Mouse (Mus musculus) fibroblast of lung, adult 2 months (primary cell): ENCODE results near the gene Neu1.
"Not testable (repeated sequence)": the region's sequence is repeated elsewhere in the genome, so short reads cannot be mapped to it uniquely, and the experiment has no call there.

Source experiments
- DNase-seq: peaks from one replicate; pipeline ENCODE4 v3.0.0-alpha.2; 2011; ENCODE audit warnings: low read depth

Gene Neu1

DNA sequence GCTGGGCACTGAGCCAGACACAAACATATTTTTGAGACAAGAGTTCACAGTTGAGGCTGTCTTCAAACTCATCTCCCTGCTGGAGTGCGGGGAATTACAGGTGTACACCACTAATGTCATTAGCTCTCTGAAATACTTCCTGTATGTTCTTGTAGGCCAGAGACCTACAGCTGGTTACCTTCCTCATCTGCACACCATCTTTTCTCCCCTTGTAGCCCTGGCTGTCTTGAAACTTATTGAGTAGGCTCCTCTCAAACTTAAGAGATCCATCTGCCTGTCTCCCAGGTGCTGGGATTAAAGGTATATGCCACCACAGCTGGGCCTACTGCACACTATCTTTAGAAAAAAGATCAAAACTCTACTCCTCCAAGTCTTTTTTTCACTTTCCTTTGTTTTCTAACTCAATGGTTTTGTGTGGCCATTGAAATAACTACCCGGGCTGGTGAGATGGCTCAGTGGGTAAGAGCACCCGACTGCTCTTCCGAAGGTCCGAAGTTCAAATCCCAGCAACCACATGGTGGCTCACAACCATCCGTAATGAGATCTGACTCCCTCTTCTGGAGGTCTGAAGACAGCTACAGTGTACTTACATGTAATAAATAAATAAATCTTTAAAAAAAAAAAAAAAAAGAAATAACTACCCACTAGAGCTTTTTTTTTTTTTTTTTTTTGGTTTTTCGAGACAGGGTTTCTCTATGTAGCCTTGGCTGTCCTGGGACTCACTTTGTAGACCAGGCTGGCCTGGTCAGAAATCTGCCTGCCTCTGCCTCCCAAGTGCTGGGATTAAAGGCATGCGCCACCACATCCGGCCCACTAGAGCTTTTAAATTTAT, 17.9 kb downstream of the Neu1 start:
- DNase-seq, result not testable (repeated sequence)

- no peak for DNase-seq
Measured at GRCm38 (mm10) chr17:34949553-34949969, 18.5 kb downstream of the Neu1 start.

GRCm38 (mm10) chr17:34950514-34951455, 19.7 kb downstream of the Neu1 start:
- no peak for DNase-seq

- DNase-seq, result no peak
Measured at GRCm38 (mm10) chr17:34951636-34952377, 20.8 kb downstream of the Neu1 start.

GRCm38 (mm10) chr17:34952378-34953040, 21.5 kb downstream of the Neu1 start:
- peak; percentile 78 for DNase-seq

DNA sequence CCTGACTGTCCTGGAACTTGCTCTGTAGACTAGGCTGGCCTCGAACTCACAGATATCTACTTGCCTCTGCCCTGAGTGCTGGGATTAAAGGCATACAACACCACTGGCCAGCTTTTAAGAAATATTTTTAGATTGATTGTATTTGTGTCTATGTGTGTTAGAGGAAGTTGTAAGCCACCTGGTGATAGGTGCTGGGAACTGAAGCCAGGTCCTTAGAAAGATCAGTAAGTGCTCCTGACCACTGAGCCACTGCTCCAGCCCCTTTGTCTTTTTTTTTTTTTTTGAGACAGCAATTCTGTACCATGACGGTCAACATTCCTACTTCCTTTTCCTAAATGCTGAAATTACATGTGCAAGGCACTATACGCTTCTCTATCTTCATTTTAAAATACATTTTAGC, 22.2 kb downstream of the Neu1 start:
- DNase-seq, result no peak

DNA sequence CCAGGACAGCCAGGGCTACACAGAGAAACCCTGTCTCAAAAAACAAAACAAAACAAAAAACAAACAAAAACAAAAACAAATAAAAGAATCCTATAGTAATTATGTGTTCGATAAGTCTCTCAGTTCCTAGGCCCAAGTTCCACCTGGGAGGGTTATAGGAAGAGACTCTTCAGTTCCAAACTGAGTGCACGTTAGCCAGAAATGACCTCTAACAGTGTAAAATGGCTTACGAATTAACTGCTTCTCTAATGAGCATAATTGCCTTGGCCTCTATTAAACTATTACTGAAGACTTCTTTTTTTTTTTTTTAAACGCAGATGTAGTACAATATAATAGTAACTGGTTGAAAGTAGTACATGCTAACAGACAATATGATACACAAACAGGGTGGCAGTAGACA, 22.9 kb downstream of the Neu1 start:
- no peak for DNase-seq

DNA sequence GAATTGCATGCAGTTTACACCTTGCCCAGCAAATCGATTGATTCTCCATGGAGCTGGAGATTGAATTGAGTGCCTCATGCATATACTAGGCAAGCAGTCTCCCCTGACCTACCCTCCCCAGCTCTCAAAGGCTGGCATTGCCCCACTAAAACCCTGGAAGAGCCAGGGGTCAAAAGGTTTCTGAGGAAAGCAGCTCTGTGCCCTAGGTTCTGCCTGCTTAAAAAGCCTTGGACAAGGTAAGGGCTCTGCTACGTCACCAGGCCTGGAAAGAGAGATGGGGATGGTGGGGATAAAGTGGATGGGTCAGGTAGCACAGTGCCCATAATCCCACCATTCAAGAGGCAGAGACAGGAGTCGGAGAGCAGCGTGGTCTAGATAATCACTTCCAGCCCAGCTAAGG, 23.8 kb downstream of the Neu1 start:
- DNase-seq, result no peak

DNA sequence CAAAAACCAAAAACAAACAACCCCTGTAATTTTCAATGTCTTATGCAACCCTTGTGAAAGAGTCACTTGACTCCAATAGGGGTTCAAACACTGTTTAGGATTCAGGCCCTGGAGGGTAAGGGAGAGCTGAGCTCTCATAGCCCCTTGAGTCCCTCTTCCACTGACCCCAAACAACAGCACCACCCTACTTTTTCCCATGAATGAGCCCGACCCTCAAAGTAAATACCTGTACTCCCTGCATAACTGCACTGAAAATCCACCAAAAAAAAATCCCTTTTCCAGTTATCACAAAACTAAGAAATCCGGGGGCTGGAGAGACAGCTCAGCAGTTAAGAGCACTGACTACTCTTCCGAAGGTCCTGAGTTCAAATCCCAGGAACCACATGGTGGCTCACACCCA, 24.8 kb downstream of the Neu1 start:
- DNase-seq, result no peak

DNA sequence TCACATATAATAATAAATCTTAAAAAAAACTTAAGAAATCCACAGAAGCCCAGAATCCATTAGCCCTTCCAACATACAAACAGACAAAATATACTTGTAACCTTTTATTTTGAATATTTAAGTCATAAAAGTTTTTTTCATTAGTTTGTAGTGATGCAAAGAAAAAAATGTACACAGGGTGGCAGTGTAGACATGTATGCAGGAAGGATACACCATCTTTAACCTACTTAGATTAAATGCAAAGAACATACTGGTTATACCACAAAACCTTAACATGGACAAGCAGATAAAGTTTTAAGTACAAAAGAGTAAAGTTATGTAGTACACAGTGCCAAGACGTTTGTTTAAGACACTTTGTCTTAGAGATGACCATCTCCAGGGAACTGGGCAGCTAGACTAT, 25.3 kb downstream of the Neu1 start:
- no peak for DNase-seq

GRCm38 (mm10) chr17:34957291-34957690, 26.2 kb downstream of the Neu1 start:
- not testable (repeated sequence) for DNase-seq

DNA sequence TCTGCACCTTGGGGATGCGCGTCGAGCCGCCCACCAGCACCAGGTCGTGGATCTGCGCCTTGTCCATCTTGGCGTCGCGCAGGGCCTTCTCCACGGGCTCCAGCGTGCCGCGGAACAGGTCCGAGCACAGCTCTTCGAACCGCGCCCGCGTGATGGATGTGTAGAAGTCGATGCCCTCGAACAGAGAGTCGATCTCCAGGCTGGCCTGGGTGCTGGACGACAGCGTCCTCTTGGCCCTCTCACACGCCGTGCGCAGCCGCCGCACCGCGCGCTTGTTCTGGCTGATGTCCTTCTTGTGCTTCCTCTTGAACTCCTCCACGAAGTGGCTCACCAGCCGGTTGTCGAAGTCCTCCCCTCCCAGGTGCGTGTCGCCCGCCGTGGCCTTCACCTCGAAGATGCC, 26.9 kb downstream of the Neu1 start:
- DNase-seq, result not testable (repeated sequence)

GRCm38 (mm10) chr17:34958734-34959129, 27.7 kb downstream of the Neu1 start:
- not testable (repeated sequence) for DNase-seq

GRCm38 (mm10) chr17:34959130-34959778, 28.2 kb downstream of the Neu1 start, which contains the start of gene Hspa1b:
Gene Hspa1b (minus strand): TSS chr17:34959238.
- DNase-seq, result peak; percentile 79

DNA sequence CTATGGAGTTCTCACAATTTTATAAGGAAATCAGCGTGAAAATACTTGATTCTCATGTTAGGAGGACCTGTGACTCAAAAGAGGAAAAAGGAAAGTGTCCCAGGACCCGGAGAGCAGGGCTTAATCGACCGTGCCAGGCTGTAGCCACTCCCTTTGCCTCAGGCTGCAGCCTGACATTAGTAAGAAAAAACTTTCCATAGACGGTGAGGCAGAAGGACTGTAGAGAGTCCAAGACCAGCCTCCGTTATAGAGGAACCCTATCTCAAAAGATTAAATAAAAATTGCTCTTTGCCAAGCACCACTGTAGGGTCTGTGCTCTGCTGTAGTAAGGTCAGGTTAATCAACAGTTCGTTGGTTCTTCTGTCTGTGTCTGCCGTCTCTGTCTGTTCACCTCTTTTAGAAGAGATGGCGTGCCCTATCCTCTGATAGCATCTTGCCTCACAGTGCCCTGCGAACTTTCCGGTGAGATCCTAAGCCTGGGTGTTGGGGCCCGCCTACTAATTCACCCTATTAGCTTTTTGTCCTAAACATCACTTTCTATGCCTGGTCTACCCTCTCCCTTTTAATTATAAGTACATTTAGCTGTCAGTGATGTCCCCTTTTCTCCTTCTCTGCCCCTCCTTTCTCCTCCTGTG, 28.9 kb downstream of the Neu1 start:
- no peak for DNase-seq

DNA sequence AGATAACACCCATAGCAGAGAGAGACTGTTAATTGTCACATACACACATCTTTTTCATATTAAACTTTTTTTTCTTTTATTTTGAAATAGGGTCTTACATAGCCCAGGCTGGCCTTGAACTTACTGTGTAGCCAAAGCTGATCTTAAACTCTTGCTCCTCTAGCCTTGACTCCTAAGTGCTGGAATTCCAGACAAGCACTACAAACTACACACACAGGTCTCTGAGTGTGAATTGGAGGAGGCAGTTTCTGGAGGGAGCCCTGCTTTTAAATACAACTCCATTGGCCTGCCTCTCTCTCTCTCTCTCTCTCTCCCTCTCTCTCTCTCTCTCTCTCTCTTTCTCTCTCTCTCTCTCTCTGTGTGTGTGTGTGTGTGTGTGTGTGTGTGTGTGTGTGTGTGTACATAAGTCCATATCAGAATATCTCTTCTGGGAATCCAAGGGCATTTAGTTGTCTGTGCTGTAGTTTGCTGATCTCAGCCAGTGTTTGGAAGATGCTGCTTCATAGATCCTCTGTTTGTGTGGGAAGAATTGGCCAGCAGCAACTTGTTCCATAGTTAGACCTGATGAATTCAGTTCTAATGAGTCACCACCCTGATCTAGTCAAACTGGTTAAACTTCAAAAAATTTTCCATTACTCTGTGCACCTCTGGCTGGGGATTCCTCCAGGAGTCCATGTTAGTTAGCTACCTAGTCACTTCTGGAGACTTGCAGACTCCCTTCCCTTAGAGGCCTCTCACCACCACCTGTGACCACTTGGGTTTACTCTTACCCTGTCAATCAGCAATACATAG, 29.8 kb downstream of the Neu1 start:
- no peak for DNase-seq

DNA sequence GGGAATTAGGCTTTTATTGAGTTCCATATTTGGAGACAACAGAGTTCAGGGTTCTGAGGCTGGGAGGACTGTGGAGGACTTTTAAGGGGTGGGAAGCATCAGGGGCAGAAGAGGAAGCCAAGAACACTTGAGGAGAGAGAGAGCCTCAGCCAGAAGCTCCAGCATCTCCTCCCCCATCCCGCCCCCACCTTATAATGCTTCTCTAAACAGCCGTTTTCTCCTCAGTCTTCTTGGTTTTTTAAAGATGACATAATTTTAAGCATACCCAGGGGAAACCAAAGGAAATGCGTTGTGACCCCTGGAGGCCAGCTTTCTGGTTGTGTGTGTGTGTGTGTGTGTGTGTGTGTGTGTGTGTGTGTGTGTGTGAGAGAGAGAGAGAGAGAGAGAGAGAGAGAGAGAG, 31.1 kb downstream of the Neu1 start:
- DNase-seq, result no peak

- DNase-seq, result no peak
Measured at GRCm38 (mm10) chr17:34962841-34963240, 31.8 kb downstream of the Neu1 start.

- peak; percentile 71 for DNase-seq
Measured at GRCm38 (mm10) chr17:34964640-34965049, 33.6 kb downstream of the Neu1 start.

DNA sequence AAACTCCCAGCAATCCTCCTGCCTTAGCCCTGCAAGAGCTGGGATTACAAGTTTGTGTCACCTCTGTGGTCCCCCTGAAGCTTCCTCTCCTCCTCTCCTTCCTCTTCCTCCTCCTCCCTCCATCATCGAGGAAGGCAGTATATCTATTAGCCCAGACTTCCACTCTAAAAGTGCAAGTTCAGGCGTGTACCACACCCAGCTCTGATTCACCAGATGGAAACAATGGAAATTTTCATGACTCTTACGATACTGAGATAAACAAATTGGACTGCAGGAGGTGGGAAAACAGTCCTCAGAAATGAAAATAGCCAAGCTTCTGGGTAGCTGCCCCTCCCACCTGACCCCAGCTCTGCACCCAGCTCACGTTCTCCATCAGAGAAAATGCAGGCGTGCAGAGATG, 34.6 kb downstream of the Neu1 start:
- no peak for DNase-seq
